Mouse (Mus musculus) layer of hippocampus, postnatal 36 days (tissue): Measurements from ENCODE around the gene Atxn7l2. TPM values are rescaled to one million over a fixed set of nuclear protein-coding genes. Genes with fewer than 3 reads are reported as not detected.

ENCODE experiments used
- DNase-seq, 2 experiments: peaks; one replicate each; pipeline ENCODE4 v3.0.0; 2022
- total RNA-seq, 2 experiments: library from RNA; stranded (reverse); gene quantifications; 2 replicates each; pipeline ENCODE4 v1.2.3; 2021

Gene Atxn7l2
- total RNA-seq, 2 experiments from 2014 or later = 25.7 to 28.9 TPM

GRCm38 (mm10) chr3:108178756-108179715, 31.7 kb downstream of the Atxn7l2 start:
- no peak for DNase-seq

DNA sequence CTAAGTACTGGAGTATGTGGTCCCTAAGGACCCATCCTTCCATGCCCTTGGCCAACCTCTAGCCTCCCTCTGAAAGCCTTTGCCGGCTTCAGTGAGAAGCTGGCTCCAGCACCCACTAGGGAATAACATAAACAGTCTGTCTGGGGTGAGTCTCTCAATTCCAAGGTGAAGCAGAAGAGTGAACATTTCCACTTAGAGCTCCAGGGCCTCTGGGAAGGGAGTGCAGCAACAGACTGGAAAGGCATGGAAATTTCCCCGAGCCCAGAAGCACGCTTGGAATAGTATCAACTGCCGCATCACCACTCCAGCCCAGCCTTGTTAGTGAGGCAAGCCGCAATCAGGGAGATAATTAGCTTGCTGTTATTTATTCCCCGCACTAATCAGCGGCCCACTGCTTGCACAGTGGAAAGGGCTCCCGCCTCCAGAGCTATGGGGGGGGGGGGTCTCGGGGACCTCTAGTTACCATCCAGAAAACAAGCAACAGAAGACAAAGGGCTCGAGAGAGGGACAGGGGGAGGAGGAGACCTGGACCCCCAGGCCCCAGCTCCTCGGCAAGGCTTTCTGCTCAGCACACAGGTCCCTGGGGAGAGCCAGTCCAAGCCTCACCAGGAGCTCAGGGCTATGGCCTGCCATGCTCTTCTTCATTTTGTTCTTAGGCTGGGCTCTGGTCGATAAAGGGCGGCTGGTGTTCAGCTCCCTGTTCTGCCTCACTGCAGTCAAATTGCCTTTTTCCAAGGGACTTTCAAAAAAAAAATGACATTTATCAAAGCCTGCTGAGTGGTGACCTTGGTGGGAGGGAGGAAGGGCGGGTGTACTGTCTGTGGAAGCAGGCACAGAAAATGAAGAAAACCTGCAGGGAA, 35.8 kb downstream of the Atxn7l2 start:
- peak; percentile 80 to 83 for DNase-seq

DNA sequence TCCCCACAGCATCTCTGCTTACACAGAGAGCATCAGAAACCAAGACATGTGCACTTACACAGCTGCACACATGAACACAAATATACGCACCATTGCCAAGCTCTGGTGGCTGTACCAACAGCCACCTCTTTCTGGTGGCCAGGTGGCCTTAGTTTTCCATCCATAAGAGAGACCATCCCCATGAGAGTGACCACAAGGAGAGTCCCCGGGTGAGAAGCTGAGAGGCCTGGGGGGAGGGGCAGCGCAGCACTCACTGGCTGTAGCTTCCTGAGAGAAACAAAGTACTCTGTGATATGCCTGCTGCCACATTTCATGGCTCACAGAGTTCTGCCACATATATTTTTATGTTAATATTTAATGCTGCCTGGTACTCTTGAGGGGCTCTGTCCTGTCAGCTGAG, 41.5 kb downstream of the Atxn7l2 start:
- no peak for DNase-seq

DNA sequence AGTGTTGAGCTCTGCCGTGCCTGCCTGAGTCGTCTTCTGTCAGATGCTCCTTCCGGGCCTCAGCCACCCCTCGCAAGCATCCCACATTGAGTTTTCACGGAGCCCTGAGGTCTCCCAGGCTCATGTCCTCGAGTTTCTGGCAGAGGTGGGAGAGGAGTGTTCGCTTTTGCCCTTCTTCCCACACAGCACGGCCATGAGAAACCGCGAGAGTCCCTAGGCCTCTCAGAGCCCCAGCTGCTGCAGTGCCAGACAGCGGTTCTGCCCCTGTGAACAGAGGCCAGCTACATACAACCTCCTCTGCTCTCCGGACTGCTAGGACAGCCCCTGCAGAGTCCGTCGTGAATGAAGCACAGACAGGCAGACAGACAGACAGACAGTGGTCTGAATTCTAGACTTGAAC, 43.2 kb downstream of the Atxn7l2 start:
- DNase-seq = no peak

- peak in 1 of 2 experiments; percentile 58 for DNase-seq
Measured at GRCm38 (mm10) chr3:108166486-108167211, 44.1 kb downstream of the Atxn7l2 start.

GRCm38 (mm10) chr3:108165532-108166315, 45.0 kb downstream of the Atxn7l2 start:
- no peak for DNase-seq

DNA sequence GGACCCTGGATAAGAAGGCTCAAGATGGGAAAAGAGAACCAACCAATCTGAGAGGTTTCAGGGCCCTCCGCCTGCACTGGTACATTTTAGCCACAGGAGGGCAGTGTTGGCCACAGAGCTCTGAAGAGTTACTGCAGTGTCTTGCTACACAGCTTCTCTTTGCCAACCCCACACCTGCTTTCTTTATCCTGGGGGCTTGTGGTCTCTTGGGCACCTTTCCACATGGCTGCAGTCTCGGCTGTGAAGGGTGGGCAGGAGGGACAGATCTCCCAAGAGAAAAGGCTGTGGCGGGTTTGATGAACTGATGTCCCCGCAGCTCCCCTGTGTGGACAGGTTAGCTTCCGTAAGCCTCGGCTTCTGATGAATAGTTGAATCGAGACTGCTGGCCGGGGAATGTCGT, 45.9 kb downstream of the Atxn7l2 start:
- peak; percentile 84 to 86 for DNase-seq

DNA sequence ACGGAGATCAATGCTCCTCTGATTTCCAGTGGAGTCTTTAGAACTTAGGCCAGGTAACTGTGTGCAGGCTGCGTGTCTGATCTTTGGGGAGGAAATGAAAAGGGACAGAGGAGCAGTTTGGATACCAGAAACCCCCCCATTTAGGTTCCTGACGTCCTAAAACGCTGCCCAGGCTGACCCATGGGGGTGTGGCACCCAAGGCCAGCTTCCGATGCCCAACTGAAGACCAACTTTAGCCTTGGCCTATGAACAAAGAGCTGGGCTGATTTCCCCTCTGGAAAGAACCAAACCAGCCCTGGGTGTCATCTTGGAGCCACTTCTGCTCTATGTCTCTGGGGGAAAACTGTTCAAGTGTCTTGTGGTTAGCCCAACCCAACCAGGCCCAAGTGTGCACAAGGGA, 46.6 kb downstream of the Atxn7l2 start:
- DNase-seq = no peak

GRCm38 (mm10) chr3:108158383-108159037, 52.2 kb downstream of the Atxn7l2 start:
- peak in 1 of 2 experiments; percentile 49 for DNase-seq

GRCm38 (mm10) chr3:108154656-108155055, 56.1 kb downstream of the Atxn7l2 start, which contains the start of gene Gpr61:
Gene Gpr61 (minus strand): TSS chr3:108154882.
- DNase-seq = peak; percentile 69 to 73

DNA sequence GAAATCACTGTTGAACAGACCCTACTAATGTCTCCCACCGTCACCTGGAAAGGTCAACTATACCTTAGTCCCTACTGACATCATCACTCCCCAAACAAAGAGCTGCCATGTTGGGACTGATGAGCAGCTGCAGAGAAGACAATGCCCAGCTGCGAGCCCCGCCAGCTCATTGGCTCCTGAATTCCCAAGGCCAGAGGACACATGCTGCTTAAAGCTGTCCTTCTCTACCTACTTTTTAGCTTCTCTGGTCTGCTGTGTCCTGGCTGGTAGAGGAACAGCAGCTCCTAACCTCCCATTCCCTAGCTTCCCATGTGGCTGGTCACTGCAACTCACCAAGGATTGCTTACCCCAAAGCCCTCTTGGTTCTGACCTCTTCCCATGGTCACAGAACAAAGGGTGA, 58.4 kb downstream of the Atxn7l2 start:
- no peak for DNase-seq

Other genes with a start within 250 kb of the Atxn7l2 start
- not detected for gene Gstm3, start 241.7 kb downstream of the Atxn7l2 start, total RNA-seq
- 1 to 10 TPM; 3.1 to 3.6 TPM for gene Gstm2, start 224.5 kb downstream of the Atxn7l2 start, total RNA-seq
- gene Gstm1, start 193.0 kb downstream of the Atxn7l2 start, total RNA-seq = 100 to 1,000 TPM; 311 to 336 TPM
- 10 to 100 TPM; 11.3 to 12.4 TPM for gene Gstm4, start 166.0 kb downstream of the Atxn7l2 start, total RNA-seq
- 10 to 100 TPM; 74.2 to 76.2 TPM for gene Ampd2, start 124.3 kb downstream of the Atxn7l2 start, total RNA-seq
- not detected for gene Gnat2, start 118.1 kb downstream of the Atxn7l2 start, total RNA-seq
- 10 to 100 TPM; 32.4 to 32.9 TPM for gene Gnai3, start 64.8 kb downstream of the Atxn7l2 start, total RNA-seq
- gene Gpr61, start 56.1 kb downstream of the Atxn7l2 start, total RNA-seq = 10 to 100 TPM; 15.6 to 15.9 TPM
- 10 to 100 TPM; 65.0 to 69.0 TPM for gene Amigo1, start 24.6 kb downstream of the Atxn7l2 start, total RNA-seq
- gene Cyb561d1, start 9.7 kb downstream of the Atxn7l2 start, total RNA-seq = 10 to 100 TPM; 16.4 to 16.5 TPM
- 1 to 10 TPM; 2.0 to 2.3 TPM for gene Sypl2, start 15.7 kb upstream of the Atxn7l2 start, total RNA-seq
- 10 to 100 TPM; 70.9 to 81.1 TPM for gene Psma5, start 46.0 kb upstream of the Atxn7l2 start, total RNA-seq
- 100 to 1,000 TPM; 345 to 381 TPM for gene Sort1, start 73.1 kb upstream of the Atxn7l2 start, total RNA-seq
- gene Mybphl, start 154.0 kb upstream of the Atxn7l2 start, total RNA-seq = 1 to 10 TPM; 1.8 to 1.9 TPM
- 10 to 100 TPM; 18.4 TPM for gene Psrc1, start 172.9 kb upstream of the Atxn7l2 start, total RNA-seq
- 100 to 1,000 TPM; 178 to 190 TPM for gene Celsr2, start 204.6 kb upstream of the Atxn7l2 start, total RNA-seq
- 100 to 1,000 TPM; 190 to 210 TPM for gene Sars, start 234.3 kb upstream of the Atxn7l2 start, total RNA-seq